Mouse (Mus musculus): ENCODE data around the gene Slc46a3. TPM values are rescaled to one million over a fixed set of nuclear protein-coding genes. Genes with fewer than 3 reads are reported as not detected.

Gene Slc46a3
- polyA plus RNA-seq, 1 experiment, result 4.4 TPM

- H3K9me3 ChIP-seq, result peaks cover 12% of the 10 kb centered on the region; the same call in 1 of the 2 replicates
- TF ChIP-seq FLI1 (IDR thresholded peaks at IDR 0.05; ENCODE audit: low read length), result no peak
- H3K36me3 ChIP-seq (replicated peaks; ENCODE audit: low read length), result peaks cover 99% of the 10 kb centered on the region
- no peaks in the 10 kb centered on the region for H3K27me3 ChIP-seq (replicated peaks)
- H3K4me3 ChIP-seq (replicated peaks), result no peak overlapping the region
- peaks cover 23% of the 10 kb centered on the region for H3K4me1 ChIP-seq
These were observed 20.0 kb downstream of the Slc46a3 start for GRCm38 (mm10) chr5:147874491-147875065.

GRCm38 (mm10) chr5:147871091-147871820 is 23.4 kb downstream of the Slc46a3 start:
- H3K27me3 ChIP-seq (replicated peaks), result no peaks in the 10 kb centered on the region
- H3K4me1 ChIP-seq, result peaks cover 42% of the 10 kb centered on the region
- no peak for TF ChIP-seq GATA1 (IDR thresholded peaks at IDR 0.05; ENCODE audit: borderline replicate concordance, low read length)
- no peak for TF ChIP-seq FLI1 (IDR thresholded peaks at IDR 0.05; ENCODE audit: low read length)
- no peaks in the 10 kb centered on the region for H3K9me3 ChIP-seq
- H3K4me3 ChIP-seq (replicated peaks), result no peak overlapping the region
- H3K36me3 ChIP-seq (replicated peaks; ENCODE audit: low read length), result peaks cover 98% of the 10 kb centered on the region

GRCm38 (mm10) chr5:147870296-147870695 is 24.3 kb downstream of the Slc46a3 start:
- Histone ChIP-seq H3K36me3 (replicated peaks; ENCODE audit: low read length) (peaks cover 98% of the 10 kb centered on the region), H3K27me3 (replicated peaks) (no peaks in the 10 kb centered on the region), H3K4me1 (peaks cover 48% of the 10 kb centered on the region), H3K4me3 (replicated peaks) (no peak overlapping the region), H3K9me3 (no peaks in the 10 kb centered on the region)
- TF ChIP-seq FLI1 (IDR thresholded peaks at IDR 0.05; ENCODE audit: low read length) (no peak), GATA1 (IDR thresholded peaks at IDR 0.05; ENCODE audit: borderline replicate concordance, low read length) (no peak)

DNA sequence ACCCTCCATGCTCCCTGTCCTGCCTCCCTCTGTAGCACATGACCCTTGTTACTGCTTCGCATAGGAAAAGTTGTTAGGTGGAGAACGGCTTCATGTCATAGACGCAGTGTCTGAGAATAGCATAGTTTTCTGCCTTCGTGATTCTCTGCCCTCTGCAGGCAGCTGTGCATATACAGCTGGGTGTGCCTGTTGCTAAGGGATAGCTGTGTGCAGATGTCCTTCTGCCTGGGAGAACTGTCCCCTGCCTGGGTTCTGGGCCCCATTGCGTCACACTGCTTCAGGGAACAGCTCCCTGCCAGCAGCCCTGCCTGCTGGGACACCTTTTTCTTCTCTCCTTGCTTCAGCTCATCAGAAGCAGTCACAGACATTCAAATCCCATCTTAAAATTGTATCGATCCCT is 25.0 kb downstream of the Slc46a3 start:
- peaks cover 98% of the 10 kb centered on the region for H3K36me3 ChIP-seq (replicated peaks; ENCODE audit: low read length)
- no peak overlapping the region for H3K4me3 ChIP-seq (replicated peaks)
- H3K27me3 ChIP-seq (replicated peaks), result no peaks in the 10 kb centered on the region
- peaks cover 52% of the 10 kb centered on the region for H3K4me1 ChIP-seq
- no peak for TF ChIP-seq FLI1 (IDR thresholded peaks at IDR 0.05; ENCODE audit: low read length)
- TF ChIP-seq GATA1 (IDR thresholded peaks at IDR 0.05; ENCODE audit: borderline replicate concordance, low read length), result no peak
- no peaks in the 10 kb centered on the region for H3K9me3 ChIP-seq

DNA sequence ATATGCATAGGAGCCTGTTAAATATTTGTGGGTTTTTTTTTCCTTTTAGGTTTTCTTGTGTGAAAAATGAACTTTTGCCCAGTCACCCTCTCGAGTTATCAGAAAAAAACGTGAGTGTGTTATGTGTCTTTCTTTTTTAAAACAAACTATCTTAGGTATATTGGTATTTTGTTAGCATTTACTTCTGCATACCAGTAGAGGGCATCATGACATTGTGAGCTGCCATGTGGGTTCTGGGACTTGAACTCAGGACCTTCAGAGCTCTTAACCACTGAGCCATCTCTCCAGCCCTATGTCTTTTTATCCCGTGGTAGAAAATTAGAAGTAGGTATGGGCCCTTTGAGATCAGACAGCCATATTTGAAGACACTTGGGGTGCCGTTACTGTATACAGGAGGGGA is 25.9 kb downstream of the Slc46a3 start:
- no peak for TF ChIP-seq GATA1 (IDR thresholded peaks at IDR 0.05; ENCODE audit: borderline replicate concordance, low read length)
- no peak for TF ChIP-seq FLI1 (IDR thresholded peaks at IDR 0.05; ENCODE audit: low read length)
- no peaks in the 10 kb centered on the region for H3K27me3 ChIP-seq (replicated peaks)
- peaks cover 98% of the 10 kb centered on the region for H3K36me3 ChIP-seq (replicated peaks; ENCODE audit: low read length)
- no peak overlapping the region for H3K4me3 ChIP-seq (replicated peaks)
- H3K9me3 ChIP-seq, result peaks cover 4% of the 10 kb centered on the region; the same call in 1 of the 2 replicates
- peaks cover 52% of the 10 kb centered on the region for H3K4me1 ChIP-seq

DNA sequence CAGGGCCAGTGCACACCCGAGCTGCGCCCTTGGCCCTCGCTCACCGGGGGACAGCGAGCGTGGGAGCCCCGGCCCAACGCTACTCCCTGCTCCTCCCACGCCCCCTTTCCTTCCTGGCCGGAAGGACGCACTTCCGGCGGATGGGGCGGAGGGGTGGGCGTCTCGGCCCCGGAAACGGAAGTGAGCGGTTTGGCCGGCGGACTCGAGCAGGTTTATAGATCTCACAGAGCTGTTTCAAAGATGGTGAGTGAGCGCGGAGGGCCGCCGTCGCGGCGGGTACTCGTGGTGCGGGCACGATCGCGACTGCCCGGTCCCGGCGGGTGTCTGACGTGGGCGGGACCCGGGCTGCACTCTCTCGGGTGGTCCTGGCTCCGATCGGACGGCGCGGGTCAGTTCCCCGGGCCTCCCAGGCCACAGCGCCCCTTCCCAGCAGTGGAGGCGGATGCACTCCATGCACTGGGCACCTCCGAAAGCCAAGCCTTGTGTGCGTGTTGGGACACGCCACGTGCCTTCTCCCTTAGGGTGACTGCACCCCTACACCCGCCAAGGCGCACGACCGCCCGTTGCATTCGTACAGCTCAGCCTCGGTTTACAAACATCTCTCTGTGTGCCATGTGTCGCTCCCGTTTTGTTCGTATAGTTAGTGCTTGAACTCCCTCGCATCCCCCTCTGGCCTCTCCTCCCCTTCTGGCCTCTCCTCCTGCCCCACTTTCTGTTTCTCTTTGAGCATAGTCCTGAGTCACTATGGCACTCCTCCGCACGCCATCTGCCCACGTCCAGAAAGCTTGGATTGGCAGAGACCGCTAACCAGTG is 34.0 kb downstream of the Slc46a3 start, which contains the start of gene Pomp:
Gene Pomp (plus strand): TSS at position 13 of the 813 bp plus-strand sequence.
- no peak for TF ChIP-seq GATA1 (IDR thresholded peaks at IDR 0.05; ENCODE audit: borderline replicate concordance, low read length)
- peak; percentile 99 for TF ChIP-seq FLI1 (IDR thresholded peaks at IDR 0.05; ENCODE audit: low read length)
- no peaks in the 10 kb centered on the region for H3K27me3 ChIP-seq (replicated peaks)
- peaks cover 10% of the 10 kb centered on the region for H3K9me3 ChIP-seq
- peaks cover 37% of the 10 kb centered on the region for H3K36me3 ChIP-seq (replicated peaks; ENCODE audit: low read length)
- peak within 1 kb of the TSS; percentile 93 for H3K4me3 ChIP-seq (replicated peaks)
- peaks cover 47% of the 10 kb centered on the region for H3K4me1 ChIP-seq

DNA sequence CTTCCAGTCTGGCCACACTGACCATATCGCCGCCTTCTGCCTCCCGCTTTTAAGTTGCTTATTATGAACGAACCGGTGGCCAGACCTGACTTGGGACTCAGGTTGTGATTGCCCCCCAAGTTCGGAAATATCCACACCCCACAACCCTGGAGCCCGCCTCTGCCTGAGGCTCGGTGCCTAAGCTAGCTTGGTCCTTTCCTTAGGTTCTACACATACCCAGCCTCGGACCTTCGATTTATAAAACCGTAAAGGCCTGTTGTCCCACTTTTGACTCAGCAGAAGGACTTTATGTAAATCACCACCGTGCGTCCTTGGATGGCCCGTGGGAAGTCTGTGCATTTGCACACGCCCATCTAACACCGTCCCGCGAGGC is 34.6 kb downstream of the Slc46a3 start:
- peaks cover 45% of the 10 kb centered on the region for H3K4me1 ChIP-seq
- H3K36me3 ChIP-seq (replicated peaks; ENCODE audit: low read length), result peaks cover 31% of the 10 kb centered on the region
- TF ChIP-seq FLI1 (IDR thresholded peaks at IDR 0.05; ENCODE audit: low read length) (no peak), GATA1 (IDR thresholded peaks at IDR 0.05; ENCODE audit: borderline replicate concordance, low read length) (no peak)
- H3K4me3 ChIP-seq (replicated peaks), result peak overlapping the region; percentile 93
- no peaks in the 10 kb centered on the region for H3K27me3 ChIP-seq (replicated peaks)
- H3K9me3 ChIP-seq, result peaks cover 10% of the 10 kb centered on the region

DNA sequence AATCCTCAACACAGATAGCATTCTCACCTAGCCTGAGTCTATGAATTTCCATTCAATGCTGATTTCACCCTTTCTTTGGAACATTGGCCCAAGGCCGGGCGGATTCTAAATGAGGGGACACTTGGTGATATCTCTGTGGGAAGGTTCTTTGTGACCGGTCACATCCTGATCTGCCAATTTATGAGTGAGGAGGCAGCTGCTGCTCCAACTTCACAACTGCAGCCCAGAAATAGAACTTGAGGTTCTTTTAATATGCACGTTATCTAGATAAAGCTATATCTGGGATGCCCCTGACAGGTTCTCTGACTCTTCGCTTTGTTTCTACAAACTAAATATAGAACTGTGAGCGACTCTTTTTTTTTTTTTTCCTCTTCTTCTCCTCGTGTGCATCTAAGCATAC is 44.4 kb downstream of the Slc46a3 start:
- H3K4me3 ChIP-seq (replicated peaks), result no peak overlapping the region
- peaks cover 39% of the 10 kb centered on the region for H3K4me1 ChIP-seq
- no peaks in the 10 kb centered on the region for H3K36me3 ChIP-seq (replicated peaks; ENCODE audit: low read length)
- no peak for TF ChIP-seq FLI1 (IDR thresholded peaks at IDR 0.05; ENCODE audit: low read length)
- no peak for TF ChIP-seq GATA1 (IDR thresholded peaks at IDR 0.05; ENCODE audit: borderline replicate concordance, low read length)
- H3K9me3 ChIP-seq, result peaks cover 6% of the 10 kb centered on the region
- H3K27me3 ChIP-seq (replicated peaks), result peaks cover 28% of the 10 kb centered on the region

DNA sequence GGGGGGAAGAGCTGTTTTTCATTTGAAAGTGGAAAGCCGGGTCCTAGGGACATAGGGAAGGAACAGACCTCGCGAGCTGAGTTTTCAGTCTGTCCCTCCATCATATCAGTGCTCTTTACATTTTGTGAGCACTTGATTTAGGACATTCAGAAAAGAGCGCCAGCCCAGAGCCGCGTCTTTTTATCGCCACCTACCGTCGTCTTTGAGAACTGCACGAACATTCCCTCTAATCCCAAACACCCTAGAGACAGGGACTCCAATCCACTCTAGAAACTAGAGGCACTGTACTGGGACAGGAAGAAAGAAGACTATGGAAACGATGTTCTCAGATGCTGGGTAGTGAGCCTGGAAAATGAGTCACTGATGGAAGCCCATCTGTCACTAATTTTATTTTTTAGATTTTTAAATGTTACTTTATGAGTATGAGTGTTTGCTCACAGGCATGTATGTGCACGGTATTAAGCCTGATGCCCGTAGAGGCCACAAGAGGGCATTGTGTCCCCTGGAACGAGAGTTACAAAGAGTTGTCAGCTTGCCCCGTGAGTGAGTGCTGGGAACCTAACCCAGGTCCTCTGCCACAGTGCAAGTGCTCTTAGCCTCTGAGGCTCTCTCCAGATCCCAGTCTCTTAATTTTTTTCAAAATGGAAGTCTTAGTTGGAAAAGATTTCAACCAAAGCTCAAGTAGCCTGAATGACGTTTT is 46.3 kb downstream of the Slc46a3 start:
- Histone ChIP-seq H3K9me3 (peaks cover 25% of the 10 kb centered on the region), H3K4me1 (peaks cover 34% of the 10 kb centered on the region), H3K27me3 (replicated peaks) (peaks cover 27% of the 10 kb centered on the region), H3K36me3 (replicated peaks; ENCODE audit: low read length) (no peaks in the 10 kb centered on the region), H3K4me3 (replicated peaks) (no peak overlapping the region)
- TF ChIP-seq FLI1 (IDR thresholded peaks at IDR 0.05; ENCODE audit: low read length), result no peak
- TF ChIP-seq GATA1 (IDR thresholded peaks at IDR 0.05; ENCODE audit: borderline replicate concordance, low read length), result no peak

All from megakaryocyte, embryonic 14.5 days (primary cell).